Mouse (Mus musculus): Measurements from ENCODE around the gene Selenow. TPM values are rescaled to one million over a fixed set of nuclear protein-coding genes. Genes with fewer than 3 reads are reported as not detected.

Selenow gene
- polyA plus RNA-seq, 1 experiment from 2014 or later = 802 TPM

Other genes starting within 250 kb of the Selenow start
- not detected in 2 replicates for gene Obox5, start 172.3 kb downstream of the Selenow start, polyA plus RNA-seq (2014; fragmentation: Nextera tagmentation; extraction: Ambion mirVana)
- not detected in 2 replicates for gene Obox6, start 82.7 kb downstream of the Selenow start, polyA plus RNA-seq (2014; fragmentation: Nextera tagmentation; extraction: Ambion mirVana)
- not detected in 2 replicates for gene Crx, start 42.4 kb downstream of the Selenow start, polyA plus RNA-seq (2014; fragmentation: Nextera tagmentation; extraction: Ambion mirVana)
- not detected in 2 replicates for gene Crxos, start 39.8 kb downstream of the Selenow start, polyA plus RNA-seq (2014; fragmentation: Nextera tagmentation; extraction: Ambion mirVana)
- 182 and 190 TPM in 2 replicates for gene Nop53, start 23.7 kb upstream of the Selenow start, polyA plus RNA-seq (2014; fragmentation: Nextera tagmentation; extraction: Ambion mirVana)
- 37.7 and 38.6 TPM in 2 replicates for gene Ehd2, start 45.2 kb upstream of the Selenow start, polyA plus RNA-seq (2014; fragmentation: Nextera tagmentation; extraction: Ambion mirVana)
- gene Bicra, start 125.5 kb upstream of the Selenow start, polyA plus RNA-seq (2014; fragmentation: Nextera tagmentation; extraction: Ambion mirVana) = 6.8 and 7.4 TPM in 2 replicates
- gene Zfp541, start 139.4 kb upstream of the Selenow start, polyA plus RNA-seq (2014; fragmentation: Nextera tagmentation; extraction: Ambion mirVana) = 0.04 TPM in 2 replicates
- 206 and 208 TPM in 2 replicates for gene Napa, start 176.1 kb upstream of the Selenow start, polyA plus RNA-seq (2014; fragmentation: Nextera tagmentation; extraction: Ambion mirVana)
- 28.1 and 32.7 TPM in 2 replicates for gene Kptn, start 197.5 kb upstream of the Selenow start, polyA plus RNA-seq (2014; fragmentation: Nextera tagmentation; extraction: Ambion mirVana)
- 0.23 and 0.38 TPM in 2 replicates for gene Slc8a2, start 207.4 kb upstream of the Selenow start, polyA plus RNA-seq (2014; fragmentation: Nextera tagmentation; extraction: Ambion mirVana)